Mouse (Mus musculus) kidney, embryonic 16.5 days (tissue): ENCODE measurements around the gene Rack1. TPM values are rescaled to one million over a fixed set of nuclear protein-coding genes. Genes with fewer than 3 reads are reported as not detected.
"Not testable (repeated sequence)": the region's sequence is repeated elsewhere in the genome, so short reads cannot be mapped to it uniquely, and the experiment has no call there.

Source experiments
- ATAC-seq: fragments of 200-750 bp; cut with Nextera tagmentation; 2 replicates; pipeline ENCODE4 v1.8.0; 2017; ENCODE audit warnings: moderate TSS enrichment; ENCODE audit not compliant: low FRiP score, low TSS enrichment
- H3K27ac ChIP-seq: fragments of 300-500 bp; sonication (generic); 2 replicates; pipeline ENCODE4 v1.5.1; 2014; ENCODE audit warnings: low read length
- H3K27me3 ChIP-seq: fragments of 300-500 bp; sonication (generic); 2 replicates; pipeline ENCODE4 v1.6.1; 2014; ENCODE audit warnings: low read length, control low read depth, mixed read lengths; ENCODE audit not compliant: insufficient read depth
- H3K36me3 ChIP-seq: fragments of 300-500 bp; sonication (generic); 2 replicates; pipeline ENCODE4 v1.6.1; 2014; ENCODE audit warnings: low read length, control low read depth, mixed read lengths; ENCODE audit not compliant: insufficient read depth
- H3K4me1 ChIP-seq: fragments of 300-500 bp; sonication (generic); 2 replicates; pipeline ENCODE4 v1.6.1; 2014; ENCODE audit warnings: low read length, control low read depth, mixed read lengths; ENCODE audit not compliant: insufficient read depth
- H3K4me2 ChIP-seq: fragments of 300-500 bp; sonication (generic); replicated peaks from 2 replicates; pipeline ENCODE4 v1.6.1; 2014; ENCODE audit warnings: low read depth, low read length
- H3K4me3 ChIP-seq: fragments of 300-500 bp; sonication (generic); 2 replicates; pipeline ENCODE4 v1.5.1; 2014; ENCODE audit warnings: mild to moderate bottlenecking, low read length
- H3K9ac ChIP-seq: fragments of 300-500 bp; sonication (generic); replicated peaks from 2 replicates; pipeline ENCODE4 v1.6.1; 2014; ENCODE audit warnings: low read length
- H3K9me3 ChIP-seq: fragments of 300-500 bp; sonication (generic); 2 replicates; pipeline ENCODE4 v1.6.1; 2016; ENCODE audit warnings: low read length, control low read depth
- WGBS: fragments of 180-500 bp; shearing (Covaris S2); extraction: QIAGEN DNeasy Blood & Tissue Kit; methylation state at CpG from one replicate; pipeline ENCODE4 v1.1.7; 2014; 5-methylcytosine and 5-hydroxymethylcytosine counted together
- polyA plus RNA-seq: library from polyadenylated mRNA; unstranded; fragments of >200 nt; fragmentation: Nextera tagmentation; extraction: Ambion mirVana; gene quantifications from 2 replicates; pipeline ENCODE4 v1.2.1, GENCODE M21; 2015

Gene Rack1
- 712 and 779 TPM in 2 replicates for polyA plus RNA-seq

- no peaks in the 10 kb centered on the region for H3K27me3 ChIP-seq
- peak within 1 kb of the TSS; percentile 97 for H3K4me3 ChIP-seq
- H3K4me1 ChIP-seq = peaks cover 24% of the 10 kb centered on the region
- peak within 1 kb of the TSS; percentile 98 for H3K27ac ChIP-seq
- peak within 1 kb of the TSS; percentile 95 for H3K9ac ChIP-seq
- ATAC-seq = peak; percentile 90
- peaks cover 39% of the 10 kb centered on the region for H3K36me3 ChIP-seq
- under 1% methylated on average over 47 of the region's 47 CpGs for WGBS
- peak within 1 kb of the TSS; percentile 77 for H3K4me2 ChIP-seq
- no peaks in the 10 kb centered on the region for H3K9me3 ChIP-seq
These were observed at the start of gene Rack1 for GRCm38 (mm10) chr11:48799921-48800701. Gene Rack1 (plus strand): TSS chr11:48800332.

GRCm38 (mm10) chr11:48750428-48750827, 49.7 kb upstream of the Rack1 start:
- Histone ChIP-seq H3K27me3 (no peaks in the 10 kb centered on the region), H3K4me1 (no peaks in the 10 kb centered on the region), H3K9me3 (no peaks in the 10 kb centered on the region), H3K4me3 (no peak overlapping the region), H3K4me2 (no peak overlapping the region), H3K9ac (no peak overlapping the region), H3K27ac (no peak overlapping the region), H3K36me3 (no peaks in the 10 kb centered on the region)
- no peak for ATAC-seq
- WGBS = 93% methylated on average over 6 of the region's 6 CpGs

GRCm38 (mm10) chr11:48753534-48753933, 46.6 kb upstream of the Rack1 start:
- not testable (repeated sequence) for H3K9me3 ChIP-seq, H3K9ac ChIP-seq, H3K4me3 ChIP-seq, ATAC-seq, H3K36me3 ChIP-seq, H3K27me3 ChIP-seq, H3K4me1 ChIP-seq, H3K4me2 ChIP-seq, H3K27ac ChIP-seq
- WGBS = 91% methylated on average over 18 of the region's 18 CpGs

GRCm38 (mm10) chr11:48759021-48759420, 41.1 kb upstream of the Rack1 start:
- Histone ChIP-seq H3K9me3 (no peaks in the 10 kb centered on the region; the same call in 1 of the 2 replicates), H3K4me2 (no peak overlapping the region), H3K4me1 (no peaks in the 10 kb centered on the region), H3K27me3 (no peaks in the 10 kb centered on the region), H3K4me3 (no peak overlapping the region), H3K9ac (no peak overlapping the region), H3K27ac (no peak overlapping the region), H3K36me3 (no peaks in the 10 kb centered on the region)
- no peak for ATAC-seq
- 82% methylated on average over 8 of the region's 8 CpGs for WGBS

- Histone ChIP-seq H3K4me1 (no peaks in the 10 kb centered on the region), H3K9ac (no peak overlapping the region), H3K27ac (no peak overlapping the region), H3K4me2 (no peak overlapping the region), H3K4me3 (no peak overlapping the region), H3K9me3 (no peaks in the 10 kb centered on the region; the same call in 1 of the 2 replicates), H3K27me3 (no peaks in the 10 kb centered on the region), H3K36me3 (no peaks in the 10 kb centered on the region)
- no peak for ATAC-seq
- WGBS = 80% methylated on average over 9 of the region's 9 CpGs
These were observed 36.0 kb upstream of the Rack1 start for GRCm38 (mm10) chr11:48764119-48764518.

- no peak overlapping the region for H3K4me3 ChIP-seq
- H3K4me2 ChIP-seq = peak overlapping the region; percentile 10; the same call in 1 of the 2 replicates
- no peaks in the 10 kb centered on the region for H3K4me1 ChIP-seq
- no peaks in the 10 kb centered on the region for H3K36me3 ChIP-seq
- peak; percentile 81 for ATAC-seq
- no peak overlapping the region for H3K9ac ChIP-seq
- no peaks in the 10 kb centered on the region for H3K27me3 ChIP-seq
- WGBS = 43% methylated on average over 14 of the region's 14 CpGs
- no peaks in the 10 kb centered on the region; the same call in 1 of the 2 replicates for H3K9me3 ChIP-seq
- H3K27ac ChIP-seq = no peak overlapping the region
These were observed 32.8 kb upstream of the Rack1 start for GRCm38 (mm10) chr11:48767195-48767876.

GRCm38 (mm10) chr11:48771691-48772090, 28.4 kb upstream of the Rack1 start:
- H3K4me2 ChIP-seq = no peak overlapping the region
- H3K9me3 ChIP-seq = no peaks in the 10 kb centered on the region
- H3K27ac ChIP-seq = no peak overlapping the region
- 25% methylated on average over 2 of the region's 2 CpGs for WGBS
- no peak overlapping the region for H3K9ac ChIP-seq
- H3K36me3 ChIP-seq = no peaks in the 10 kb centered on the region
- no peaks in the 10 kb centered on the region for H3K27me3 ChIP-seq
- no peak overlapping the region for H3K4me3 ChIP-seq
- H3K4me1 ChIP-seq = peaks cover 7% of the 10 kb centered on the region; the same call in 1 of the 2 replicates
- ATAC-seq = no peak

- Histone ChIP-seq H3K9me3 (no peaks in the 10 kb centered on the region), H3K4me3 (0 out of 2 replicates have a peak overlapping the region, but pooled peaks have one; percentile 2), H3K27me3 (no peaks in the 10 kb centered on the region), H3K27ac (no peak overlapping the region), H3K36me3 (no peaks in the 10 kb centered on the region), H3K4me2 (peak overlapping the region; percentile 41; the same call in 1 of the 2 replicates), H3K4me1 (peaks cover 7% of the 10 kb centered on the region; the same call in 1 of the 2 replicates), H3K9ac (no peak overlapping the region)
- peak; percentile 29; the same call in 1 of the 2 replicates for ATAC-seq
- 36% methylated on average over 17 of the region's 17 CpGs for WGBS
These were observed 25.5 kb upstream of the Rack1 start for GRCm38 (mm10) chr11:48774443-48775298.

GRCm38 (mm10) chr11:48775483-48775882, 24.6 kb upstream of the Rack1 start:
- Histone ChIP-seq H3K4me3 (no peak overlapping the region), H3K4me2 (peak overlapping the region; percentile 20; the same call in 1 of the 2 replicates), H3K27me3 (no peaks in the 10 kb centered on the region), H3K9me3 (no peaks in the 10 kb centered on the region), H3K4me1 (peaks cover 7% of the 10 kb centered on the region; the same call in 1 of the 2 replicates), H3K36me3 (no peaks in the 10 kb centered on the region), H3K27ac (no peak overlapping the region), H3K9ac (no peak overlapping the region)
- peak; percentile 54; the same call in 1 of the 2 replicates for ATAC-seq
- WGBS = 1% methylated on average over 7 of the region's 7 CpGs
